Mouse (Mus musculus) MEL (cell line): ENCODE measurements around the gene Slc12a8. TPM values are rescaled to one million over a fixed set of nuclear protein-coding genes. Genes with fewer than 3 reads are reported as not detected.

Experiments
- DNase-seq: peaks from one replicate; pipeline ENCODE4 v3.0.0; 2011; ENCODE audit warnings: low read depth, low spot score
- H3K27ac ChIP-seq: 2 replicates; pipeline ENCODE4 v1.5.1; 2012; ENCODE audit warnings: low read depth, mild to moderate bottlenecking, control low read depth, low read length, moderate library complexity; ENCODE audit not compliant: control insufficient read depth
- H3K27me3 ChIP-seq, 2 experiments: fragments of 150-350 bp in 1 of 2; sonication (generic) in 1 of 2; 2 replicates each; pipeline ENCODE4 v1.6.1; 2012; ENCODE audit warnings: low read length in 2 of 2, mild to moderate bottlenecking in 2 of 2, improper control_type of control experiment in 1 of 2, moderate library complexity in 1 of 2; ENCODE audit not compliant: insufficient read depth in 2 of 2, control insufficient read depth in 1 of 2
- H3K36me3 ChIP-seq, 2 experiments: 2 replicates each; pipeline ENCODE4 v1.6.1; 2012 to 2014; ENCODE audit warnings: low read length in 2 of 2, improper control_type of control experiment in 1 of 2, inconsistent platforms in 1 of 2, mild to moderate bottlenecking in 1 of 2; ENCODE audit not compliant: insufficient read depth in 2 of 2, control insufficient read depth in 1 of 2
- H3K4me1 ChIP-seq, 2 experiments: fragments of 150-350 bp in 1 of 2; sonication (generic) in 1 of 2; 2 replicates each; pipeline ENCODE4 v1.6.1; 2012; ENCODE audit warnings: low read length in 2 of 2, improper control_type of control experiment in 1 of 2, mild to moderate bottlenecking in 1 of 2; ENCODE audit not compliant: insufficient read depth in 2 of 2, control insufficient read depth in 1 of 2
- H3K4me3 ChIP-seq, 2 experiments: fragments of 150-350 bp in 1 of 2; sonication (generic) in 1 of 2; 2 replicates each; pipeline ENCODE4 v1.5.1; 2012; ENCODE audit warnings: low read depth in 2 of 2, low read length in 2 of 2, mild to moderate bottlenecking in 2 of 2, moderate library complexity in 2 of 2, control low read depth in 1 of 2, improper control_type of control experiment in 1 of 2; ENCODE audit not compliant: control insufficient read depth in 1 of 2, insufficient read depth in 1 of 2
- H3K79me2 ChIP-seq: 2 replicates; pipeline ENCODE4 v1.6.1; 2012; ENCODE audit warnings: mild to moderate bottlenecking, low read length, moderate library complexity; ENCODE audit not compliant: control insufficient read depth, poor library complexity, insufficient read depth
- H3K9ac ChIP-seq: 2 replicates; pipeline ENCODE4 v1.6.1; 2012; ENCODE audit warnings: low read depth, mild to moderate bottlenecking, control low read depth, low read length, moderate library complexity; ENCODE audit not compliant: control insufficient read depth, poor library complexity, severe bottlenecking
- H3K9me3 ChIP-seq: fragments of 150-350 bp; sonication (generic); replicated peaks from 2 replicates; pipeline ENCODE4 v1.6.1; 2012; ENCODE audit warnings: mild to moderate bottlenecking, low read length, improper control_type of control experiment, moderate library complexity; ENCODE audit not compliant: insufficient read depth
- CTCF ChIP-seq, 3 experiments: IDR thresholded peaks in 2 of 3; conservative IDR thresholded peaks in 1 of 3; 2 replicates each; pipeline ENCODE4 v1.5.1; 2011 to 2012; ENCODE audit warnings: low read length in 3 of 3, low read depth in 2 of 3, mild to moderate bottlenecking in 2 of 3, improper control_type of control experiment in 1 of 3, inconsistent platforms in 1 of 3, mixed read lengths in 1 of 3, moderate library complexity in 1 of 3; ENCODE audit not compliant: control insufficient read depth in 1 of 3, insufficient read depth in 1 of 3, poor library complexity in 1 of 3, severe bottlenecking in 1 of 3
- EP300 ChIP-seq, 2 experiments: IDR thresholded peaks; 2 replicates each; pipeline ENCODE4 v1.6.1; 2011; ENCODE audit warnings: improper control_type of control experiment in 2 of 2, low read length in 2 of 2, low read depth in 1 of 2, mild to moderate bottlenecking in 1 of 2
- GATA1 ChIP-seq: IDR thresholded peaks from 2 replicates; pipeline ENCODE4 v1.6.1; 2011; ENCODE audit warnings: low read depth, low read length, improper control_type of control experiment
- JUND ChIP-seq: IDR thresholded peaks from 2 replicates; pipeline ENCODE4 v1.6.1; 2011; ENCODE audit warnings: low read depth, mild to moderate bottlenecking, improper control_type of control experiment, low read length
- MAFK ChIP-seq: IDR thresholded peaks from 2 replicates; pipeline ENCODE4 v1.6.1; 2011; ENCODE audit warnings: low read depth, mild to moderate bottlenecking, low read length, improper control_type of control experiment, borderline replicate concordance
- POLR2A ChIP-seq, 2 experiments: IDR thresholded peaks; 2 replicates each; pipeline ENCODE4 v1.6.1; 2011 to 2012; ENCODE audit warnings: low read length in 2 of 2, mild to moderate bottlenecking in 2 of 2, control low read depth in 1 of 2, improper control_type of control experiment in 1 of 2, low read depth in 1 of 2, moderate library complexity in 1 of 2; ENCODE audit not compliant: control insufficient read depth in 1 of 2, insufficient read depth in 1 of 2, poor library complexity in 1 of 2
- POLR2AphosphoS5 ChIP-seq: IDR thresholded peaks from 2 replicates; pipeline ENCODE4 v1.6.1; 2012; ENCODE audit warnings: low read depth, borderline replicate concordance, mild to moderate bottlenecking, inconsistent platforms, low read length, moderate library complexity, mixed read lengths
- RAD21 ChIP-seq: IDR thresholded peaks from 2 replicates; pipeline ENCODE4 v1.6.1; 2011; ENCODE audit warnings: mild to moderate bottlenecking, low read depth, low read length, improper control_type of control experiment
- SMC3 ChIP-seq: IDR thresholded peaks from 2 replicates; pipeline ENCODE4 v1.6.1; 2011; ENCODE audit warnings: low read depth, low read length, improper control_type of control experiment
- TAL1 ChIP-seq: IDR thresholded peaks from 2 replicates; pipeline ENCODE4 v1.6.1; 2012; ENCODE audit warnings: mild to moderate bottlenecking, inconsistent platforms, low read length, moderate library complexity, mixed read lengths
- TCF12 ChIP-seq: IDR thresholded peaks from 2 replicates; pipeline ENCODE4 v1.6.1; 2014; ENCODE audit warnings: low read depth, mild to moderate bottlenecking, inconsistent platforms, low read length, improper control_type of control experiment, moderate library complexity
- USF1 ChIP-seq: IDR thresholded peaks from 2 replicates; pipeline ENCODE4 v1.6.1; 2014; ENCODE audit warnings: low read depth, mild to moderate bottlenecking, inconsistent platforms, low read length, improper control_type of control experiment, moderate library complexity
- polyA plus RNA-seq, 2 experiments: library from polyadenylated mRNA; stranded (reverse) in 1 of 2; unstranded in 1 of 2; fragments of >175 nt in 1 of 2; fragments of >200 nt in 1 of 2; gene quantifications; 2 replicates each; pipeline versions ENCODE4 v1.2.1 to v1.2.4; 2012; ENCODE audit warnings: low replicate concordance in 2 of 2, low read depth in 1 of 2; ENCODE audit not compliant: insufficient read length in 2 of 2, insufficient read depth in 1 of 2, missing spikeins in 1 of 2
- total RNA-seq: library from RNA; depleted of rRNA; stranded (reverse); fragments of 300-350 nt; gene quantifications from 2 replicates; pipeline ENCODE4 v1.2.3, GENCODE M21; 2012

Gene Slc12a8
- total and polyA plus RNA-seq, 3 experiments: 0.29 TPM; not detected in 2

- TF ChIP-seq EP300 (IDR thresholded peaks at IDR 0.05; ENCODE audit: low read depth in 1 of 2, low read length in 2 of 2): no peak
Measured at GRCm38 (mm10) chr16:33536456-33536855, 19.3 kb downstream of the Slc12a8 start (continued).

- Histone ChIP-seq H3K9ac (no peak overlapping the region), H3K36me3 (no peaks in the 10 kb centered on the region)
- TF ChIP-seq JUND (no peak), POLR2A (IDR thresholded peaks at IDR 0.05; ENCODE audit: control insufficient read depth in 1 of 2, insufficient read depth in 1 of 2, low read depth in 1 of 2, low read length in 2 of 2, poor library complexity in 1 of 2) (no peak), TCF12 (no peak), CTCF (IDR thresholded peaks at IDR 0.05 in 2 of 3, conservative IDR thresholded peaks at IDR 0.05 in 1 of 3; ENCODE audit: control insufficient read depth in 1 of 3, insufficient read depth in 1 of 3, low read depth in 2 of 3, low read length in 3 of 3, poor library complexity in 1 of 3, severe bottlenecking in 1 of 3) (no peak), GATA1 (no peak)
Measured at GRCm38 (mm10) chr16:33537499-33538225, 20.5 kb downstream of the Slc12a8 start.

GRCm38 (mm10) chr16:33544346-33544745 lies 27.2 kb downstream of the Slc12a8 start:
- Histone ChIP-seq H3K9me3 (no peaks in the 10 kb centered on the region), H3K27me3 (peaks cover 2% of the 10 kb centered on the region in 2 experiments; a peak in 2 of 4 replicates), H3K4me3 (no peak overlapping the region), H3K36me3 (no peaks in the 10 kb centered on the region), H3K9ac (no peak overlapping the region), H3K4me1 (no peaks in the 10 kb centered on the region), H3K79me2 (no peaks in the 10 kb centered on the region), H3K27ac (no peak overlapping the region)
- no peak for DNase-seq
- TF ChIP-seq TAL1 (no peak), POLR2AphosphoS5 (no peak), USF1 (no peak), SMC3 (no peak), CTCF (IDR thresholded peaks at IDR 0.05 in 2 of 3, conservative IDR thresholded peaks at IDR 0.05 in 1 of 3; ENCODE audit: control insufficient read depth in 1 of 3, insufficient read depth in 1 of 3, low read depth in 2 of 3, low read length in 3 of 3, poor library complexity in 1 of 3, severe bottlenecking in 1 of 3) (peak; percentile 5 to 20 (median 15); a peak in 2 of 6 replicates), RAD21 (peak; percentile 3; the same call in 1 of the 2 replicates), MAFK (no peak)

More at GRCm38 (mm10) chr16:33537499-33538225, 20.5 kb downstream of the Slc12a8 start:
- Histone ChIP-seq H3K79me2 (no peaks in the 10 kb centered on the region), H3K9me3 (no peaks in the 10 kb centered on the region), H3K27me3 (peaks cover 0 to 16% of the 10 kb centered on the region in 2 experiments; a peak in 3 of 4 replicates), H3K4me3 (no peak overlapping the region), H3K4me1 (no peaks in the 10 kb centered on the region), H3K27ac (no peak overlapping the region)
- DNase-seq: no peak
